Mouse (Mus musculus): Measurements from ENCODE around the gene Zfp867.

- TF ChIP-seq POLR2A (IDR thresholded peaks at IDR 0.05; ENCODE audit: insufficient read length, low read depth) (no peak), TCF12 (IDR thresholded peaks at IDR 0.05; ENCODE audit: insufficient read depth, poor library complexity, severe bottlenecking) (no peak), MAX (IDR thresholded peaks at IDR 0.05; ENCODE audit: low read depth) (no peak), POLR2AphosphoS2 (IDR thresholded peaks at IDR 0.05; ENCODE audit: insufficient read length, low read depth) (no peak), REST (IDR thresholded peaks at IDR 0.05; ENCODE audit: insufficient read depth, insufficient read length) (no peak), TCF3 (IDR thresholded peaks at IDR 0.05; ENCODE audit: insufficient read length, low read depth) (no peak), CEBPB (IDR thresholded peaks at IDR 0.05; ENCODE audit: insufficient read depth, poor library complexity, severe bottlenecking) (no peak), USF1 (IDR thresholded peaks at IDR 0.05; ENCODE audit: low read depth) (no peak), E2F4 (IDR thresholded peaks at IDR 0.05; ENCODE audit: insufficient read depth) (no peak), SRF (IDR thresholded peaks at IDR 0.05; ENCODE audit: control insufficient read depth, insufficient read length, low read depth) (no peak), MYOD1 (IDR thresholded peaks at IDR 0.05; ENCODE audit: control insufficient read depth in 1 of 3, insufficient read length in 2 of 3, low read depth in 2 of 3) (no peak), MYOG (IDR thresholded peaks at IDR 0.05; ENCODE audit: control insufficient read depth in 1 of 3, insufficient read depth in 1 of 3, insufficient read length in 2 of 3, low read depth in 2 of 3) (no peak)
These were observed 605 bp downstream of the Zfp867 start for GRCm38 (mm10) chr11:59471413-59472325.
